Mouse (Mus musculus) E14TG2a.4 (cell line): ENCODE results near the gene Tacr1.

ENCODE experiments used
- CTCF ChIP-seq: conservative IDR thresholded peaks from 2 replicates; pipeline ENCODE4 v1.5.1; 2014; ENCODE audit warnings: low read length
- NANOG ChIP-seq: IDR thresholded peaks from 2 replicates; pipeline ENCODE4 v1.6.1; 2014; ENCODE audit warnings: borderline replicate concordance, low read length, mixed read lengths
- POU5F1 ChIP-seq: IDR thresholded peaks from 2 replicates; pipeline ENCODE4 v1.6.1; 2014; ENCODE audit warnings: low read length, borderline replicate concordance

DNA sequence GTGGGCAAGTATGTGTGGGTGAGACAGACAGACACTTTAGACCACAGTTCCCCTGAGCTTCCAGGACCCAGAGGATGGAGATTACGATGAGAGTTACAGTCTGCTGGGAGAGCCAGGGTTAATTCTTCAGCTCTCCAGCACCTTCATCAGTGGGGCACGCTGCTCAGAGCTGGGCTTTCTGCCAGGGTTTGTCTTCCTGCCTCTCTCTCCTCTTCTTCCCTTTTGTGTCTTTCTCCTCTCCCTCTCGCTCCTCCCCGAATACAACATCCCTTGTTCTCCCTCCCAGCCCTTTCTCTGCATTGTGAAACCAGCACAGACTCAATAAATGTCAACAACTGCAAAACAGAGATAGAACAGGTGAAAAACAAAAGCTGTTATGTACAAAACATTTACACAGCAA lies 18.1 kb downstream of the Tacr1 start:
- TF ChIP-seq CTCF (no peak), NANOG (no peak), POU5F1 (no peak)
